Mouse (Mus musculus) cerebral cortex, adult 2 months (tissue): Measurements from ENCODE around the gene Ltv1.

Experiments
- WGBS: fragments of 180-500 bp; shearing (Covaris S2); methylation state at CpG from one replicate; pipeline ENCODE4 v1.1.7; 2018; 5-methylcytosine and 5-hydroxymethylcytosine counted together

Gene Ltv1

GRCm38 (mm10) chr10:13192731-13193351 is at the start of gene Ltv1:
Ltv1 (minus strand) TSS chr10:13193168.
- WGBS: under 1% methylated on average over 43 of the region's 43 CpGs

- WGBS: 86% methylated on average over 4 of the region's 4 CpGs
Measured at GRCm38 (mm10) chr10:13240431-13240830, 47.5 kb upstream of the Ltv1 start.

DNA sequence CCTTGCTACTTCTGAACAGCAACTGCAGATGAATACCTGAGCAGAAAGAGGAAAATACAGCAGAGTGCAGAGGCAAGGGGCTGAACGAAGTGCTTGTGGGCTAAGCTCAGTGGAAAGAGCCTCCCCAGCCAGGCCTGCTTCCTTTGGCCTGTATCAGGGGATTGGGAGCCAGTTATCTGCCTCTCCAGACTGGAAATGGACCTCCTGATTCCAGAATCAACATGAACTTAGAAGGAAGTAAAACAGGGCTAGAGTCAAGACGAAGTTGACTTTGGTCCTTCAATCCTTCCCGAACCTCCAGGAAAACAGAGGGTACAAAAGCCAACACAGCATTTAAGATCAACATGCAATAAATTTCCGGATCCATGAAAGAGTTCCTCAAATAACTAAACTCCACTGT is 45.2 kb upstream of the Ltv1 start:
- WGBS: 92% methylated on average over 4 of the region's 4 CpGs

GRCm38 (mm10) chr10:13236866-13237265 is 43.9 kb upstream of the Ltv1 start:
- WGBS: 88% methylated on average over 5 of the region's 5 CpGs

DNA sequence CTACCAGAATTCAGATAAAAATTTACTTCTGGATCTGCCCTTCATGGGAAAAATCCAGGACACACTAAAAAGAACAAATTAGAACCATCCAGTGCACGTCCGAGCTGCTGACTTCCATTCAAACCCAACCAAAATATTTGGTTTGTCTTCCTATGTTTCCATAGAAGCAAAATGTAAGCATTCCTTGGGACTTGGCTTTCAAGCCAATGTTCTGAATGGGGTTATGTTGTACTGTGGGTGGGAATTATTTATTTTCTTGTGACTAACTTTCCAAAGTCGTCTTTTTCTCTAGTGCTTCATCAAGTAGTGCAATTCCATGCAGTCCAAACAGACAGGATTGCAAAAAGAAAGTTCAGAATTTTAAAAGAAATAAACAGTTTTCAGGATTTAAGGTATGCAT is 41.5 kb upstream of the Ltv1 start:
- WGBS: 66% methylated on average over 3 of the region's 3 CpGs

DNA sequence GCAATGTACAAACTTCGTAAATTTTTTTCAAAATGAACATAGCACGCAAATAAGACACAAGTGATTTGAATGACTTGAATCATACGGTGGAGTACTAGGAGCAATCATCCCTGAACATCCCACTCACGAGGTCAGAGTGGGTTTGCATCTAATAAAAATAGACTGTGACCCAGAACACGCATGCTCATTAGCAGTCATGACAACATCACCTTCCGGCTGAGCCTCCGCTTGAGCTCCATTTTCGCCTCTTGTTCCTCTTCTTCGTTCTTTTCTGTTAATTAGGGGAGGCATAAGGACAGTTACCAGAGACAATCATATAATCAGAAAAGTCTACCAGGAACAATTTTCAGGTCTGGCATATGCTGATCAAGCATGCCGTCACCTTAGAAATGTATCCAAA is 41.0 kb upstream of the Ltv1 start:
- WGBS: 87% methylated on average over 10 of the region's 10 CpGs

GRCm38 (mm10) chr10:13233143-13233622 is 40.2 kb upstream of the Ltv1 start:
- 88% methylated on average over 2 of the region's 2 CpGs for WGBS

- WGBS: 74% methylated on average over 9 of the region's 9 CpGs
Measured at GRCm38 (mm10) chr10:13232443-13233142, 39.6 kb upstream of the Ltv1 start.

GRCm38 (mm10) chr10:13230716-13231115 is 37.7 kb upstream of the Ltv1 start:
- WGBS: 94% methylated on average over 7 of the region's 7 CpGs

GRCm38 (mm10) chr10:13225377-13226063 is 32.6 kb upstream of the Ltv1 start:
- 73% methylated on average over 7 of the region's 7 CpGs for WGBS

- WGBS: 94% methylated on average over 3 of the region's 3 CpGs
Measured at GRCm38 (mm10) chr10:13222135-13222534, 29.2 kb upstream of the Ltv1 start.

GRCm38 (mm10) chr10:13220061-13220460 is 27.1 kb upstream of the Ltv1 start:
- whole genome bisulfite sequencing: 88% methylated on average over 1 of the region's 1 CpGs

DNA sequence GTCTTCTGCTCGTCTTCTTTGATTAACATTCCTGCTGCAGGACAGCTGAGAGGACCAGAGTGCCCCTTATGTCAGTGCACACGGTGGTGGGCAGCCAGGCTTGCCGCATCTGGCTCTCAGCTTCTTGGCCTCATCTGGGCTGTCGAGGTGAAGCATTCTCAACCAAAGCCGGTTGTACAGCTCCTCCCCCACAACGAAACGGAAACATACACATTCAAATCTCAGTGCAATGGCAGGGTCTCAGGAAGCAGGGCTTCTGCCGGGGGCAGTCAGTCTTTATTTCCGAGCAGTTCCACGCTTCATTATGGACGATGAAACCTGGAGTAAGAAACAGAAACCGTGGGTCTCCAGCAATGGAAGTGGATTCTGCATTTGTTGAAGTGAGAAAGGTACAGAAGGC is 21.0 kb upstream of the Ltv1 start:
- 82% methylated on average over 12 of the region's 12 CpGs for WGBS

GRCm38 (mm10) chr10:13212829-13213228 is 19.9 kb upstream of the Ltv1 start:
- WGBS: 84% methylated on average over 6 of the region's 6 CpGs

DNA sequence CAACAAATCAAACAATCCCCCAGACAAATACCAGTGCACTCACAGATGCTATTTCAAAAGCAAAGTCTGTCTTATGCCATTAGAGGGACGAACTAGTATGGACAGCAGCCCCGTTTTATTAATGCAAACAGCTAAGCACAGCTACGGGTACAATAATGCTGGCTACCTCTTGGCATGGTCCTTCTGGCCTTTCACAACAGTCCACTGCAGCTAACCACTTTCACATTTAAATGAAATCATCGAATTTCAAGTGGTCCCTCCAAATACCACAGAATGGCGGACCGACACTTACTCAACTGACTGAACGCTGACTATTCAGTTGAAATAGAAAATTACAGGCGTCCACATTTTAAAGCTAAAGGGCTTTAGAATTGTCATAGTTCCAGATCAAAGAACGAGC is 19.4 kb upstream of the Ltv1 start:
- WGBS: 67% methylated on average over 9 of the region's 9 CpGs

DNA sequence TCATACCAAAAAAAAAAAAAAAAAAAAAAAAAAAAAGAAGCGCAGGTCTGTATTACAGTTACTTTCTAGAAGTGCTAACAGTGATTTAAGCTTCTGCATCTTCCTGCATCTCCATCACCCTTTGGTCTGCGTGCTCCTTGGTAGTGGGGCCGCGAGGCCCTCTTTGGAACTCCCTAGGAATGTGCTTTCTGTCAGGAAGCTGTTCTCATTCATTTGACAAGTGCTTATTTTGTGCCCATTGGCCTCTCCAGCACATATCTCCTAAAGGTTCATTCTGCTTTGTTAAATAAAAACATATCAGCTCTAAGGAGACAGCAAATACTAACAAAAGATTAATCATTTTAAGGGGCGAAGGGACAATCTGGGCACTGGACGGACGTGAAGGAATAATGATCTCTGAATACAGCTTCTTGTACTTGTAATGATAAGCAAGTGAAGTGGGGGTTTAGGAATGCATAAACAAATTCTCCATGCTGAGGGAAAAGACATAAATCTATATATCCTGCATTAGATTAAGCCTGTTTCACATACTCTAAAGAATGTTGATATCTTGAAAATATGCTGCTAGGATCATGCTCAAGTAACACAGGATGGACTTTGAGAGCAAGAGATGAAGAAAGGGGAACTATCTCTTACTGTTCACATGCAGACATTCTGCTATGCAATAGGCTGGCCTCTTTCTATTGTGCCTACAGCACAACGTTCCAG is 17.1 kb upstream of the Ltv1 start:
- 88% methylated on average over 8 of the region's 8 CpGs for WGBS

- 77% methylated on average over 3 of the region's 3 CpGs for WGBS
Measured at GRCm38 (mm10) chr10:13209506-13209905, 16.5 kb upstream of the Ltv1 start.

GRCm38 (mm10) chr10:13209061-13209460 is 16.1 kb upstream of the Ltv1 start:
- 93% methylated on average over 4 of the region's 4 CpGs for WGBS

DNA sequence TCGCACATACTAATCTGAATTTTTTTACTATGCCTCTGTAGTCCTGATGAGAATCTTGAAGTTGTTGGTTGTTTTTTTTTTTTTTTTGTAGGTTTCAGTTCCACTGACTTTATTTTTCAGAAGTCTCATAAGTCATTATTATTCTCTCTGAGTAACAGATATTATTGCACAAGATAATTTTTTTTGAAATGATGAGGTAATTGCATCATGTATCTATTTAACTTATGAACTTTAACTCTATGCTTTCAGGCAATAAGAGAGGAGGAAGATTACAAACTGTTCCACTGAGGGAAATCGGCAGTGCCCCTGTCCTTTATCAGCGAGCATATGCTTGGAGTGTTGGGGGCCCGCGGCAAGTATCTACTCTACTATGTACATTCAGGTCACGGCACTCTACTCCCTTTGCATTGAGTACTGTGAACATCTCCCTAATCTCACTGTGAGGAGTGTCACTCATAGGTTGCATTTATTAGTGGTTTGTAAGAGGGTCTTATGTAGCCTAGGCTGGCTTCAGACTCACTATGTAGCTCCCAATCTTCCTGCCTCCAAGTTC is 8.8 kb upstream of the Ltv1 start:
- 96% methylated on average over 6 of the region's 6 CpGs for WGBS

- WGBS: 91% methylated on average over 3 of the region's 3 CpGs
Measured at GRCm38 (mm10) chr10:13200862-13201261, 7.9 kb upstream of the Ltv1 start.

GRCm38 (mm10) chr10:13199234-13199633 is 6.3 kb upstream of the Ltv1 start:
- WGBS: 86% methylated on average over 1 of the region's 1 CpGs
